Mouse (Mus musculus): ENCODE measurements at regions not wholly inside any gene's neighbourhood (a gene's known extent, or its start where the extent isn't known, plus 50 kb on each side); places are given as distances from the start of the nearest gene placed in this dataset.

- Histone ChIP-seq H3K9me3 (ENCODE audit: control insufficient read depth, low read length) (no peaks in the 10 kb centered on the region), H3K9ac (ENCODE audit: low read length) (no peak overlapping the region), H3K4me2 (ENCODE audit: low read length) (no peak overlapping the region), H3K4me3 (ENCODE audit: low read depth, low read length) (no peak overlapping the region), H3K27me3 (replicated peaks; ENCODE audit: control insufficient read depth, insufficient read depth, low read length) (no peaks in the 10 kb centered on the region), H3K27ac (ENCODE audit: low read depth) (no peak overlapping the region), H3K4me1 (replicated peaks; ENCODE audit: control insufficient read depth, insufficient read depth, low read length) (no peaks in the 10 kb centered on the region), H3K36me3 (ENCODE audit: control insufficient read depth, insufficient read depth, low read length) (no peaks in the 10 kb centered on the region)
- DNase-seq (ENCODE audit: low spot score) (no peak), ATAC-seq (replicated peaks; ENCODE audit: low FRiP score, low TSS enrichment, low read depth) (no peak)
- 80% methylated on average over 2 of the region's 2 CpGs for WGBS
These were observed 127.1 kb upstream of the Cp start for GRCm38 (mm10) chr3:19829752-19830151.

- no peaks in the 10 kb centered on the region for H3K9me3 ChIP-seq (ENCODE audit: control insufficient read depth, low read length)
- H3K4me3 ChIP-seq (ENCODE audit: low read depth, low read length), result no peak overlapping the region
- H3K4me2 ChIP-seq (ENCODE audit: low read length), result no peak overlapping the region
- H3K4me1 ChIP-seq (replicated peaks; ENCODE audit: control insufficient read depth, insufficient read depth, low read length), result no peaks in the 10 kb centered on the region
- H3K27ac ChIP-seq (ENCODE audit: low read depth), result no peak overlapping the region
- WGBS, result 87% methylated on average over 6 of the region's 6 CpGs
- H3K9ac ChIP-seq (ENCODE audit: low read length), result no peak overlapping the region
- ATAC-seq (replicated peaks; ENCODE audit: low FRiP score, low TSS enrichment, low read depth), result no peak
- no peaks in the 10 kb centered on the region for H3K27me3 ChIP-seq (replicated peaks; ENCODE audit: control insufficient read depth, insufficient read depth, low read length)
- no peaks in the 10 kb centered on the region for H3K36me3 ChIP-seq (ENCODE audit: control insufficient read depth, insufficient read depth, low read length)
- no peak for DNase-seq (ENCODE audit: low spot score)
These were observed 108.7 kb upstream of the Cp start for GRCm38 (mm10) chr3:19848031-19848735.

- H3K4me3 ChIP-seq (ENCODE audit: low read depth, low read length), result no peak overlapping the region
- WGBS, result 66% methylated on average over 1 of the region's 1 CpGs
- ATAC-seq (replicated peaks; ENCODE audit: low FRiP score, low TSS enrichment, low read depth) (no peak), DNase-seq (ENCODE audit: low spot score) (no peak)
- H3K27me3 ChIP-seq (replicated peaks; ENCODE audit: control insufficient read depth, insufficient read depth, low read length), result no peaks in the 10 kb centered on the region
- H3K27ac ChIP-seq (ENCODE audit: low read depth), result no peak overlapping the region
- H3K4me2 ChIP-seq (ENCODE audit: low read length), result no peak overlapping the region
- H3K9me3 ChIP-seq (ENCODE audit: control insufficient read depth, low read length), result no peaks in the 10 kb centered on the region
- no peak overlapping the region for H3K9ac ChIP-seq (ENCODE audit: low read length)
- no peaks in the 10 kb centered on the region for H3K36me3 ChIP-seq (ENCODE audit: control insufficient read depth, insufficient read depth, low read length)
- H3K4me1 ChIP-seq (replicated peaks; ENCODE audit: control insufficient read depth, insufficient read depth, low read length), result no peaks in the 10 kb centered on the region
These were observed 108.1 kb upstream of the Cp start for GRCm38 (mm10) chr3:19848736-19849269.

DNA sequence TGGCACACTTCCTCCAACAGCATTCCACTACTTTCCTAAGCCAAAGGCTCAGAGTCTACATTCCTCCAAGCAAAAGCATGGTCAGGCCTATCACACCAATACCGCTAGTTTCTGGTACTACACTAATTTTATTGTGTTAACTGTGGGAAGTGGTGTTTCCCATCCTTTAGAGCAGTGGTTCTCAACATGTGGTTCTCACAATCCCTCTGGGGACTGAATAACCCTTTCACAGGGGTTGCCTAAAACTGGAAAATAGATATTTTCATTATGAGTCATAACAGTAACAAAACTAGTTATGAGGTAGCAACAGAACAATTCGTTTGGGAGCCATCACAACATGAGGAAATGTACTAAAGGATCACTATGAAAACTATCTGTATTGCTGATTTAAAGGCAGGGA, 74.2 kb upstream of the Cp start:
- no peaks in the 10 kb centered on the region for H3K9me3 ChIP-seq (ENCODE audit: control insufficient read depth, low read length)
- WGBS, result 75% methylated on average over 2 of the region's 2 CpGs

GRCm38 (mm10) chr3:19888405-19888804, 68.4 kb upstream of the Cp start:
- Histone ChIP-seq H3K4me2 (ENCODE audit: low read length) (no peak overlapping the region), H3K4me1 (replicated peaks; ENCODE audit: control insufficient read depth, insufficient read depth, low read length) (no peaks in the 10 kb centered on the region), H3K4me3 (ENCODE audit: low read depth, low read length) (no peak overlapping the region), H3K9me3 (ENCODE audit: control insufficient read depth, low read length) (no peaks in the 10 kb centered on the region), H3K27me3 (replicated peaks; ENCODE audit: control insufficient read depth, insufficient read depth, low read length) (no peaks in the 10 kb centered on the region), H3K27ac (ENCODE audit: low read depth) (no peak overlapping the region), H3K9ac (ENCODE audit: low read length) (no peak overlapping the region), H3K36me3 (ENCODE audit: control insufficient read depth, insufficient read depth, low read length) (no peaks in the 10 kb centered on the region)
- DNase-seq (ENCODE audit: low spot score) (no peak), ATAC-seq (replicated peaks; ENCODE audit: low FRiP score, low TSS enrichment, low read depth) (no peak)

More for the DNA sequence above, 74.2 kb upstream of the Cp start:
- DNase-seq (ENCODE audit: low spot score) (no peak), ATAC-seq (replicated peaks; ENCODE audit: low FRiP score, low TSS enrichment, low read depth) (no peak)
- H3K27me3 ChIP-seq (replicated peaks; ENCODE audit: control insufficient read depth, insufficient read depth, low read length), result no peaks in the 10 kb centered on the region
- no peak overlapping the region for H3K4me2 ChIP-seq (ENCODE audit: low read length)
- H3K36me3 ChIP-seq (ENCODE audit: control insufficient read depth, insufficient read depth, low read length), result no peaks in the 10 kb centered on the region
- H3K4me1 ChIP-seq (replicated peaks; ENCODE audit: control insufficient read depth, insufficient read depth, low read length), result no peaks in the 10 kb centered on the region
- H3K4me3 ChIP-seq (ENCODE audit: low read depth, low read length), result no peak overlapping the region
- H3K9ac ChIP-seq (ENCODE audit: low read length), result no peak overlapping the region
- no peak overlapping the region for H3K27ac ChIP-seq (ENCODE audit: low read depth)

GRCm38 (mm10) chr3:19894258-19894629, 62.6 kb upstream of the Cp start:
- Histone ChIP-seq H3K9me3 (ENCODE audit: control insufficient read depth, low read length) (no peaks in the 10 kb centered on the region), H3K36me3 (ENCODE audit: control insufficient read depth, insufficient read depth, low read length) (peaks cover 5% of the 10 kb centered on the region; the same call in 1 of the 2 replicates), H3K4me1 (replicated peaks; ENCODE audit: control insufficient read depth, insufficient read depth, low read length) (peaks cover 12% of the 10 kb centered on the region), H3K4me3 (ENCODE audit: low read depth, low read length) (peak overlapping the region; percentile 93), H3K4me2 (ENCODE audit: low read length) (peak overlapping the region; percentile 56), H3K27me3 (replicated peaks; ENCODE audit: control insufficient read depth, insufficient read depth, low read length) (no peaks in the 10 kb centered on the region), H3K9ac (ENCODE audit: low read length) (peak overlapping the region; percentile 55), H3K27ac (ENCODE audit: low read depth) (no peak overlapping the region)
- DNase-seq (ENCODE audit: low spot score), result no peak
- no peak; the same call in 1 of the 2 replicates for ATAC-seq (replicated peaks; ENCODE audit: low FRiP score, low TSS enrichment, low read depth)
- WGBS, result 2% methylated on average over 10 of the region's 10 CpGs

- Histone ChIP-seq H3K4me3 (ENCODE audit: low read depth, low read length) (peak overlapping the region; percentile 93), H3K9me3 (ENCODE audit: control insufficient read depth, low read length) (no peaks in the 10 kb centered on the region), H3K27me3 (replicated peaks; ENCODE audit: control insufficient read depth, insufficient read depth, low read length) (no peaks in the 10 kb centered on the region), H3K9ac (ENCODE audit: low read length) (peak overlapping the region; percentile 79), H3K36me3 (ENCODE audit: control insufficient read depth, insufficient read depth, low read length) (peaks cover 5% of the 10 kb centered on the region; the same call in 1 of the 2 replicates), H3K4me1 (replicated peaks; ENCODE audit: control insufficient read depth, insufficient read depth, low read length) (peaks cover 12% of the 10 kb centered on the region), H3K27ac (ENCODE audit: low read depth) (peak overlapping the region; percentile 71), H3K4me2 (ENCODE audit: low read length) (peak overlapping the region; percentile 56)
- under 1% methylated on average over 68 of the region's 68 CpGs for WGBS
- DNase-seq (ENCODE audit: low spot score) (peak; percentile 97), ATAC-seq (replicated peaks; ENCODE audit: low FRiP score, low TSS enrichment, low read depth) (peak; percentile 99)
These were observed 62.0 kb upstream of the Cp start for GRCm38 (mm10) chr3:19894630-19895578.

DNA sequence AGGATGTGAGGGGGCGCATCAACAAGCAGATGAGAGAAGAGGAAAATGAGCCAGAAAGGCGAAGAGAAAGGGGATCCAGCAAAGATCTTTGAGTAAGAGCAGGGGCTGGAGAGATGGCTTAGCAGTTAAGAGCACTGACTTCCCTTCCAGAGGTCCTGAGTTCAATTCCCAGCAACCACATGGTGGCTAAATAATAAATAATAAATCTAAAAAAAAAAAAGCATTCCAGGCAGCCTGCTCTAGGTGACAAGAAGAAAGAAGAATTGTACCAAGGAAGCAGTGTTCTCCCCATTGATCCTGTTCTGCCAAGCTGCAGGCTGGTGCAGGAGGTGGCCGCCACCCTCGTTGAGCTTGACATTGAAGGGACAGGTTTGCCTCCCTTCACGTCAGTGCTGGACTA, 61.1 kb upstream of the Cp start:
- peaks cover 12% of the 10 kb centered on the region for H3K4me1 ChIP-seq (replicated peaks; ENCODE audit: control insufficient read depth, insufficient read depth, low read length)
- peak overlapping the region; percentile 56 for H3K4me2 ChIP-seq (ENCODE audit: low read length)
- no peak for DNase-seq (ENCODE audit: low spot score)
- H3K27me3 ChIP-seq (replicated peaks; ENCODE audit: control insufficient read depth, insufficient read depth, low read length), result no peaks in the 10 kb centered on the region
- WGBS, result 46% methylated on average over 5 of the region's 5 CpGs
- no peaks in the 10 kb centered on the region for H3K9me3 ChIP-seq (ENCODE audit: control insufficient read depth, low read length)
- H3K4me3 ChIP-seq (ENCODE audit: low read depth, low read length), result peak overlapping the region; percentile 93
- no peak for ATAC-seq (replicated peaks; ENCODE audit: low FRiP score, low TSS enrichment, low read depth)
- H3K9ac ChIP-seq (ENCODE audit: low read length), result peak overlapping the region; percentile 79
- H3K36me3 ChIP-seq (ENCODE audit: control insufficient read depth, insufficient read depth, low read length), result peaks cover 5% of the 10 kb centered on the region; the same call in 1 of the 2 replicates
- H3K27ac ChIP-seq (ENCODE audit: low read depth), result no peak overlapping the region
